Mouse (Mus musculus) hindbrain, embryonic 12.5 days (tissue): ENCODE measurements around the gene Osbp. TPM values are rescaled to one million over a fixed set of nuclear protein-coding genes. Genes with fewer than 3 reads are reported as not detected.
"Not testable (repeated sequence)": the region's sequence is repeated elsewhere in the genome, so short reads cannot be mapped to it uniquely, and the experiment has no call there.

ENCODE experiments used
- ATAC-seq: fragments of 200-750 bp; cut with Nextera tagmentation; 2 replicates; pipeline ENCODE4 v1.8.0; 2017; ENCODE audit warnings: moderate TSS enrichment; ENCODE audit not compliant: low FRiP score
- H3K27ac ChIP-seq: fragments of 300-500 bp; sonication (generic); 2 replicates; pipeline ENCODE4 v1.5.1; 2016; ENCODE audit warnings: mild to moderate bottlenecking
- H3K27me3 ChIP-seq: fragments of 300-500 bp; sonication (generic); 2 replicates; pipeline ENCODE4 v1.6.1; 2016; ENCODE audit warnings: mild to moderate bottlenecking
- H3K36me3 ChIP-seq: fragments of 300-500 bp; sonication (generic); 2 replicates; pipeline ENCODE4 v1.6.1; 2016; ENCODE audit warnings: mild to moderate bottlenecking
- H3K4me1 ChIP-seq: fragments of 300-500 bp; sonication (generic); 2 replicates; pipeline ENCODE4 v1.6.1; 2016
- H3K4me2 ChIP-seq: fragments of 300-500 bp; sonication (generic); replicated peaks from 2 replicates; pipeline ENCODE4 v1.6.1; 2016; ENCODE audit warnings: mild to moderate bottlenecking
- H3K4me3 ChIP-seq: fragments of 300-500 bp; sonication (generic); 2 replicates; pipeline ENCODE4 v1.5.1; 2016; ENCODE audit warnings: mild to moderate bottlenecking
- H3K9ac ChIP-seq: fragments of 300-500 bp; sonication (generic); 2 replicates; pipeline ENCODE4 v1.6.1; 2016; ENCODE audit warnings: mild to moderate bottlenecking, moderate library complexity
- H3K9me3 ChIP-seq: fragments of 300-500 bp; sonication (generic); replicated peaks from 2 replicates; pipeline ENCODE4 v1.6.1; 2016; ENCODE audit warnings: mild to moderate bottlenecking
- WGBS: fragments of 180-500 bp; shearing (Covaris S2); methylation state at CpG from one replicate; pipeline ENCODE4 v1.1.7; 2016; 5-methylcytosine and 5-hydroxymethylcytosine counted together
- polyA plus RNA-seq: library from polyadenylated mRNA; unstranded; fragments of >200 nt; fragmentation: Nextera tagmentation; extraction: Ambion mirVana; gene quantifications from 2 replicates; pipeline ENCODE4 v1.2.1, GENCODE M21; 2016

Gene Osbp
- polyA plus RNA-seq, 1 experiment from 2014 or later, result 5.4 TPM

- Histone ChIP-seq H3K9me3 (no peaks in the 10 kb centered on the region), H3K4me1 (peaks cover 21% of the 10 kb centered on the region), H3K27ac (no peak overlapping the region), H3K9ac (no peak overlapping the region), H3K4me2 (peak overlapping the region; percentile 58), H3K36me3 (0 out of 2 replicates have a peak, but pooled peaks cover 4% of the 10 kb centered on the region), H3K27me3 (no peaks in the 10 kb centered on the region), H3K4me3 (peak overlapping the region; percentile 43)
- ATAC-seq, result no peak
- 100% methylated on average over 1 of the region's 1 CpGs for WGBS
Measured at GRCm38 (mm10) chr19:11964266-11964665, 1.5 kb upstream of the Osbp start.

- 1% methylated on average over 18 of the region's 18 CpGs for WGBS
- Histone ChIP-seq H3K4me1 (peaks cover 24% of the 10 kb centered on the region), H3K9ac (peak overlapping the region; percentile 84), H3K4me2 (peak overlapping the region; percentile 83), H3K27me3 (no peaks in the 10 kb centered on the region), H3K27ac (peak overlapping the region; percentile 86), H3K9me3 (no peaks in the 10 kb centered on the region), H3K36me3 (peaks cover 16% of the 10 kb centered on the region), H3K4me3 (peak overlapping the region; percentile 85)
- ATAC-seq, result no peak
Measured at GRCm38 (mm10) chr19:11966201-11966636, 478 bp downstream of the Osbp start.

DNA sequence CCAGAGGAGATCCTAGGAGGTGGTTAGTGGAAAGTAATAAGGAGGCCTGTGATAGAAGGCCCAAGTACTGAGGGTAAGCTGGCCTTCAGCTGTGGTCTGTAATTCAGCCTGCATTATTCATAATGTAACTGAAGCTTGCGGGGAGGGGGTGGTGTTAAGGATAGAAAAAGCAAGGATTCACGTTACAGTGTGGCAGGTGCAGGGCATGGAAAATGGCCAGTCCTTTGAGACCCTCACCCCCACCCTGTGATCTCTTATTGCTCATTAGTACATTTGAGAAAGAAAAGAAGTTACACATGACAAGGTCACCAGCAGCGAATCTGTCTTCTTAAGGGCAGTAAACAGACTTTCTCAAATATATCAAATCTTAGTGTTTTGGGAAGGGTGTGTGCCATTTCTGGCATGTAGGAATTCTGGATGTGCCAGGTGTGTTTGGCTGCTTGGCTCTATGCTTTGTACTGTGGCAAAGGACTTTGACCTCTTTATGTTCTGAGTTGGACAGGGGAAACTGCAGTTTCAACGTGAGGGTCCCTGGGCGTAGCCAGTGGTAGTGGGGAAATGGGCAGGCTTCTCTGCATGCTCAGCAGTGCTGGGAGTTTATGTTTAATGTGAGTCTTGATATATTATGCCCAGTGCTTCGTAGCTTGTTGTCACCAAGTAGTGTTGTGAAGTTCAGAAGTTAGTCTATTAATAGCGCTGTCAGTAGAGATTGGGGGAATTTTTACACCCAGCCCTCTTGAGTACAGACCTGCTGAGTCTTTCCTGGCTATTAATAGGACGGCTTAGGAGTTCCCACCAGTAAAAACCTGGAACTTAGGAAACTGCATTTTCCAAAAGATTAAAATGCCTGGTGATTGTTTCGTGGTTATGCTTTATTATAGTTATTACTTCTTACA is 3.7 kb downstream of the Osbp start:
- no peak for ATAC-seq
- Histone ChIP-seq H3K9ac (no peak overlapping the region), H3K4me1 (peaks cover 24% of the 10 kb centered on the region), H3K9me3 (no peaks in the 10 kb centered on the region), H3K27ac (no peak overlapping the region; the same call in 1 of the 2 replicates), H3K4me2 (no peak overlapping the region), H3K27me3 (no peaks in the 10 kb centered on the region), H3K4me3 (no peak overlapping the region), H3K36me3 (peaks cover 48% of the 10 kb centered on the region)
- WGBS, result 78% methylated on average over 9 of the region's 9 CpGs

GRCm38 (mm10) chr19:11973511-11974222 is 7.9 kb downstream of the Osbp start:
- no peak for ATAC-seq
- H3K4me3 ChIP-seq, result no peak overlapping the region
- H3K27ac ChIP-seq, result no peak overlapping the region
- WGBS, result 92% methylated on average over 13 of the region's 13 CpGs
- no peaks in the 10 kb centered on the region for H3K9me3 ChIP-seq
- H3K9ac ChIP-seq, result no peak overlapping the region
- H3K4me1 ChIP-seq, result peaks cover 8% of the 10 kb centered on the region; the same call in 1 of the 2 replicates
- H3K36me3 ChIP-seq, result peaks cover 86% of the 10 kb centered on the region
- H3K27me3 ChIP-seq, result no peaks in the 10 kb centered on the region
- no peak overlapping the region for H3K4me2 ChIP-seq

DNA sequence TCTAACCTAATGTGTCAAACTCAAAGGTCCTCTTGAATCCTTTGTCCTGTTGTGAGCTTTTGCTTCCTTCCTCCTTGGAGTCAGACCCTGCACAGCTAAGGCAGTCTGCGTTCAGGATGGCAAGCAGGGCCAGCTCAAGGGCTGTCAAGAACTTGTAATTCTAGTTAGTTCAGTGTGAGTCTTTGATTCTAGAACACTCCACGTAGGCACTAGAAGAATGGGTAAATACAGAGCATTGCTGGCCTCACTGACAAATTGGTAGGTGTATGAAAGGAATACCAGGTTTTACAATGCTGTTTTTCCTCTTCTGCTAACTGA is 8.4 kb downstream of the Osbp start:
- H3K4me3 ChIP-seq, result no peak overlapping the region
- ATAC-seq, result no peak
- no peaks in the 10 kb centered on the region for H3K9me3 ChIP-seq
- no peak overlapping the region for H3K27ac ChIP-seq
- 95% methylated on average over 2 of the region's 2 CpGs for WGBS
- H3K4me1 ChIP-seq, result peaks cover 4% of the 10 kb centered on the region; the same call in 1 of the 2 replicates
- no peak overlapping the region for H3K9ac ChIP-seq
- no peak overlapping the region for H3K4me2 ChIP-seq
- no peaks in the 10 kb centered on the region for H3K27me3 ChIP-seq
- H3K36me3 ChIP-seq, result peaks cover 88% of the 10 kb centered on the region

DNA sequence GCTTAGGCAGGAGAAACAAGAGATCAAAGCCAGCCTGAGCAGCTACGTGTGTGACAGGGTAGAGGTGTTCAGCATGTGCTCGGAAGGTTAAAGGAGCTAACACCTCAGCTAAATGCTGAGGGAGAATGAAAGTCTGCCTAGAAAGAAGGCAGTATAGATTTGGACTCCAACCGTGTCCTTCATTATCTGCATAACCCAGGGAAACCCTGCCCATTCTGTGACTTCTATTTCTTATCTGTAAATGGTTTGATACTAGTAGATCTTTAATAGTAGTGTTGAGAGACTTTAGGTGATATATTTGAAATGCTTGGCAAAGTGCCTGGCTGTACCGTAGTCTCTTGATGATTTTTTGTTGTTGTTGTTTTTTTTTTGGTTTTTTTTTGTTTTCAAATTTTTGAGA is 9.9 kb downstream of the Osbp start:
- Histone ChIP-seq H3K9me3 (no peaks in the 10 kb centered on the region), H3K4me2 (no peak overlapping the region), H3K27ac (no peak overlapping the region), H3K4me3 (no peak overlapping the region), H3K36me3 (peaks cover 95% of the 10 kb centered on the region), H3K9ac (no peak overlapping the region), H3K27me3 (no peaks in the 10 kb centered on the region), H3K4me1 (no peaks in the 10 kb centered on the region)
- 89% methylated on average over 4 of the region's 4 CpGs for WGBS
- no peak for ATAC-seq

DNA sequence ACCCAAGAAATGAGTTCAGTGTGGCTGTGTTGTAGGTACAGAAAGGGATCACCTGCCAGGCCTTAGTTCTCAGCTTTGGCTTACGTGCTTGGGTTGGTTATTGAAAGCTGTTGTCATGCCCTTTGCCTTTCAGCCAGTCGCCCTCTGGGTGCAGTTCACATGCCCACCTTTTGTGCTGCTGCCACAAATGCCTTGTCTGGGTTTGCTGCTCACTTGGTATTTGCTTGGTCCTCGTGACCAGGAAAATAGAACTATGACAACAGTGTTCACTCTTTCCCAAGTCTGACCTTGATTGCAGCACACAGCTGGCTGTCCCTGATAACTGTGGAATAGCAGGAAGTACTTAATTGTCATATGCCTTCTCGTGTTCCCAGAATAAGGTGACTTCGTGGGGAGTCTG is 11.6 kb downstream of the Osbp start:
- WGBS, result 88% methylated on average over 5 of the region's 5 CpGs
- no peaks in the 10 kb centered on the region for H3K9me3 ChIP-seq

GRCm38 (mm10) chr19:11980471-11980870 is 14.7 kb downstream of the Osbp start:
- Histone ChIP-seq H3K36me3 (peaks cover 90% of the 10 kb centered on the region), H3K4me1 (no peaks in the 10 kb centered on the region), H3K27ac (no peak overlapping the region), H3K4me2 (no peak overlapping the region), H3K9ac (no peak overlapping the region), H3K27me3 (no peaks in the 10 kb centered on the region), H3K4me3 (no peak overlapping the region), H3K9me3 (no peaks in the 10 kb centered on the region)
- no peak for ATAC-seq
- WGBS, result 92% methylated on average over 4 of the region's 4 CpGs

More for the DNA sequence above, 11.6 kb downstream of the Osbp start:
- ATAC-seq, result no peak
- Histone ChIP-seq H3K9ac (no peak overlapping the region), H3K36me3 (peaks cover 92% of the 10 kb centered on the region), H3K27ac (no peak overlapping the region), H3K4me1 (no peaks in the 10 kb centered on the region), H3K4me3 (no peak overlapping the region), H3K27me3 (no peaks in the 10 kb centered on the region), H3K4me2 (no peak overlapping the region)

- not testable (repeated sequence) for H3K4me2 ChIP-seq, H3K27me3 ChIP-seq, H3K4me1 ChIP-seq, H3K4me3 ChIP-seq, H3K9ac ChIP-seq, H3K9me3 ChIP-seq, ATAC-seq, H3K27ac ChIP-seq
- peaks cover 89% of the 10 kb centered on the region for H3K36me3 ChIP-seq
- WGBS, result 89% methylated on average over 5 of the region's 5 CpGs
Measured at GRCm38 (mm10) chr19:11984614-11985013, 18.9 kb downstream of the Osbp start.

GRCm38 (mm10) chr19:11987841-11988240 is 22.1 kb downstream of the Osbp start:
- H3K27ac ChIP-seq, result no peak overlapping the region
- no peak overlapping the region for H3K4me3 ChIP-seq
- H3K27me3 ChIP-seq, result no peaks in the 10 kb centered on the region
- H3K4me2 ChIP-seq, result no peak overlapping the region
- H3K36me3 ChIP-seq, result peaks cover 88% of the 10 kb centered on the region
- no peaks in the 10 kb centered on the region for H3K9me3 ChIP-seq
- H3K4me1 ChIP-seq, result no peaks in the 10 kb centered on the region
- 90% methylated on average over 3 of the region's 3 CpGs for WGBS
- H3K9ac ChIP-seq, result no peak overlapping the region
- ATAC-seq, result no peak

GRCm38 (mm10) chr19:11989334-11989733 is 23.6 kb downstream of the Osbp start:
- no peaks in the 10 kb centered on the region for H3K4me1 ChIP-seq
- H3K27me3 ChIP-seq, result no peaks in the 10 kb centered on the region
- no peaks in the 10 kb centered on the region for H3K9me3 ChIP-seq
- peaks cover 85% of the 10 kb centered on the region for H3K36me3 ChIP-seq
- H3K4me2 ChIP-seq, result no peak overlapping the region
- no peak overlapping the region for H3K27ac ChIP-seq
- WGBS, result 97% methylated on average over 7 of the region's 7 CpGs
- no peak for ATAC-seq
- H3K4me3 ChIP-seq, result no peak overlapping the region
- H3K9ac ChIP-seq, result no peak overlapping the region

- no peaks in the 10 kb centered on the region for H3K4me1 ChIP-seq
- no peaks in the 10 kb centered on the region for H3K27me3 ChIP-seq
- no peak overlapping the region for H3K4me2 ChIP-seq
- H3K9me3 ChIP-seq, result no peaks in the 10 kb centered on the region
- no peak overlapping the region for H3K4me3 ChIP-seq
- ATAC-seq, result no peak
- no peak overlapping the region for H3K9ac ChIP-seq
- H3K36me3 ChIP-seq, result peaks cover 77% of the 10 kb centered on the region
- no peak overlapping the region for H3K27ac ChIP-seq
- 92% methylated on average over 9 of the region's 9 CpGs for WGBS
Measured at GRCm38 (mm10) chr19:11992034-11992433, 26.3 kb downstream of the Osbp start.
